Mouse (Mus musculus): ENCODE data around the gene Ndufc1. TPM values are rescaled to one million over a fixed set of nuclear protein-coding genes. Genes with fewer than 3 reads are reported as not detected.
A peak's percentile ranks its signal among the peaks of the same experiment; 100 is the strongest.

The Ndufc1 gene
- total RNA-seq, 2 experiments from 2014 or later: 287 to 299 TPM

DNA sequence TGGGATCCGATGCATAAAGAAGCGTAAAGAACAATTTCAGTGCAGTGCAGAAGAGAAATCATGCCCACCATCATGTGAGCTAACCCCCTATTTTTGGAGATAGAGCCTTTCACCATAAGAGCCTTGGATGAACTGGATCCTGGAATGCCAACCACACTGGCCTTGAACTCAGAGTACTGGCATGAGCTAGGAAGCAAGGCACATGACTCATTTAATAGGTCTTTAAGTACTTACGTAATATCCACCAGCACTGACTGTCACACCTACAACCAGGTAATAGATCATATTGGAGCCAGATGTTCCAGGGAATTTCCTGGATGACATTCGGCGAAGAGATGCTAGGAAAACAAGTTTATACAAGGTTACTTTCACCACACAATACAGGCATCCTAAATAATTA is 17.2 kb downstream of the Ndufc1 start:
- TF ChIP-seq CTCF (conservative IDR thresholded peaks at IDR 0.05): no peak
- DNase-seq (ENCODE audit: low spot score in 2 of 2): no peak
- Histone ChIP-seq H3K27ac (no peak overlapping the region), H3K4me3 (no peak overlapping the region)

DNA sequence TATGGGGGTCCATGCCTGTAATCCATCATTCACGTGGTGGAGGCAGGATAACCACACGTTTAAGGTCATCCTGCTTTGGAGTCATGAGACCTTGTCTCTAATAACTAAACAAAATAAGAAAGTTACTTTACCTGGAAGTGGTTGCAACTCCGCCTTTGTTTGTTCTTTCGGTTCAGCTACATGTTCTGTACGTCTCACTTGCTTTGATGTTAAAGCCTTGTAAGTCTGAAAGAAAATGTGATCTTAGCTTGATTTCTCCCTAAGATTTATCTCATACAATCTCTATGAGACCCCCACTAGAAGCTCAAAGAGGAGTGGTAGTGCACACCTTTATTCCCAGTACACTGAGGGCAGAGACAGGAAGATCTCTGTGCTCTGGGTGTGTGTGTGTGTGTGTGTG is 17.7 kb downstream of the Ndufc1 start:
- H3K4me3 ChIP-seq: no peak overlapping the region
- no peak for DNase-seq (ENCODE audit: low spot score in 2 of 2)
- no peak overlapping the region for H3K27ac ChIP-seq
- TF ChIP-seq CTCF (conservative IDR thresholded peaks at IDR 0.05): no peak

DNA sequence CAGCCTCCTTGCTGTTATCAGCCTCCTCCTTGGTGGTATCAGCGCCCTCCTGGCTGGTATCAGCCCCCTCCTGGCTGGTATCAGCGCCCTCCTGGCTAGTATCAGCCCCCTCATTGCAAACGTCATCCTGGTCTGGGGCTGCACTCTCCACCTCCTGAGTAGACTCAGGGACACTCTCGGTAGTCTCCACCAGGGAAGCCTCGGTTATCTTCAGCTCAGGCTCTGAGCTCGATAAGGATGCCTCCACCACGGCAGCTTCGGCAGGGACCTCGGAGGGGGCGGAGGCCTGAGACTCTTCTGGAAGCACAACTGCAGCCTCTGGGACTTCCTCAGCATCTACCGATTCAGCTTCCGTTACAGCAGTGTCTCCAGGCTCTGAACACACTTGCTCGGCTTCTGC is 19.9 kb downstream of the Ndufc1 start:
- Histone ChIP-seq H3K4me3 (no peak overlapping the region), H3K27ac (no peak overlapping the region)
- no peak for DNase-seq (ENCODE audit: low spot score in 2 of 2)
- no peak for TF ChIP-seq CTCF (conservative IDR thresholded peaks at IDR 0.05)

DNA sequence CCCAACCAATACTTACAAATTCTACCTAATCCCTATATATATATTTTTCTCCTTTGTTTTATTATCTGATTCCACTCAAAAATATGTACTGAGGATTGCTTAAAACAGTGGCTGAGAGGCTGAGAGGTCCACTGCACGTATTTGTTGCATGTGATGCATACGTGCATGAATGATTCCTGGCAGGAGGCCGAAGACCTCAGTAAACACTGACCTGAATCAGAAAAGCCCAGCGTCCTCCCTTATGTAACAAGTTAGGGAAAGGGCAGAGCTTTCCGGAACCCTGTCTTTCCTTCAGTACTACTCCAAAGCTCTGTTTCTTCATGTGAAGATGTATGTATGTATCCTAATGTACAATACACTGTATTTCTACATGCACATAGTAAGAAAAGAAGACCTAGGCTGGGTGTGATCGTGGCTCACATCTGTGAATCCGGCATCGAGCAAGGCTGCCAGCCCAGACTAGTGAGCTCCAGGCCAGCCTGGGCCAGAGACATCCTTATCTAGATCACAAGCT is 20.9 kb downstream of the Ndufc1 start:
- no peak overlapping the region for H3K4me3 ChIP-seq
- TF ChIP-seq CTCF (conservative IDR thresholded peaks at IDR 0.05): no peak
- DNase-seq (ENCODE audit: low spot score in 2 of 2): no peak
- no peak overlapping the region for H3K27ac ChIP-seq

DNA sequence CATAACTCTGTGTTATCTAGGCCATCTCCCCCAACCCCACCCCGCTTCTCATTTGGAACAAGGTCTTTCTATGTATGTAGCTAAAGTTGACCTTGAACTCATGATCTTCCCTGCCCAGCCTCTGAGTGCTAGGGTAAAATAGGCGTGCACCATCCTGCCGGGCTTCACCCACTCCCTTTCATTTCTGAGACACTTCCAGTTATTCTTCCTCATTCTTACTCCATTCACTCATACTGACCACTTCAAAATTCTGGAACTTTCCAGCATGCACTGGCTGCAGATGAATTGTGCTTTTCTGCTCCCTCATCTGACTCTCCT is 21.7 kb downstream of the Ndufc1 start:
- Histone ChIP-seq H3K4me3 (no peak overlapping the region), H3K27ac (no peak overlapping the region)
- DNase-seq (ENCODE audit: low spot score in 2 of 2): no peak
- TF ChIP-seq CTCF (conservative IDR thresholded peaks at IDR 0.05): no peak

DNA sequence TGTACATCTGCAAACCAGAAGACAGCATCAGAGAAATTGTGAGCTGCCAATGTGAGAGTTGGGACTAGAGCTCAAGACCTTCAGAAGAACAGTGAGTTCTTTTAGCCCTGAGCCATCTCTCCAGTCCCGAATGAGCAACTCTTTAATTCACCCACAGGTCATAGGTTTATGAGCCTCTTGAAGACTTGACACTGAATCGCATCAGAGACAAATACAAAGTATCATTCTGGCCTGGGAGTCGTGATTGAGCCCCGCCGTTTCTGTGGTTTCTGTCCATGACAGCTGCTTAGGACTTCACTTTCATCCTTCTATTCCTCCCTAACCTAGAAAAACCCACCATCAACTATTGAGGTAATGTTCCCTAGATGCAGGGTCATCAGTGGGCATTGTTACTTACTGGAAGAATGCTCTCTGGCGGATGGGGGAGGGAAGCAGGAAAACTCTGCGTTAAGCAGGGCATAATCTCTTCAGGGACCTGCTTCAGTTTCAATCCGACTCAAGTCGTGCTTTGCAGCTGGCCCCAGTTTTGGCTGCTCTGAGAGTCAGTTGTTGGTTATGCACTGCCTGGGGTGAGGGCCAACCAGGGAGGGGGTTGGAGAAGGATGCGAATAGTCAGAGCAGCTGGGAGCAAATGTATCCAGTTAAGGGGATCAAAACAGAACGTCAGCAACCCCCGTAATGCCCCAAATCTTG is 22.2 kb downstream of the Ndufc1 start:
- DNase-seq (ENCODE audit: low spot score in 2 of 2): no peak
- Histone ChIP-seq H3K4me3 (no peak overlapping the region), H3K27ac (no peak overlapping the region)
- TF ChIP-seq CTCF (conservative IDR thresholded peaks at IDR 0.05): no peak

DNA sequence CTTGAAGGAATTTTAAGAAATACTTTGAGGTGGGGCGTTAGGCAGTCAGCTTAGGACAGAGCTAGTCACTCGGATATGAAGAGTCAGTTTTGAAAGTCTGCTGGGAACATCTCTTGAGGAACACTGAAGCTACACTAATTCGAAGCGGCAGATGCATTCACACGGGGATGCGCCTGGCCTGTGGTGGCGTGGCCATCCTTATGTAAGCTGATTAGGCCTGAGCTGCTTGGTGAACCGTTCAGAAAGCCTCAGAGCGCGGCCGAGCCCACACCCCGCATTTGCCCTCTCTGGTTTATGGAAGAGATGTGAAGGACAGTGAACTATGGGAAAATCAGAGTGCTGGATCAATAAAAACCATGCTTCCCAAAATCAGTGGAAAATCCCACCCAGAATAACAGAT is 25.4 kb downstream of the Ndufc1 start:
- H3K4me3 ChIP-seq: no peak overlapping the region
- DNase-seq (ENCODE audit: low spot score in 2 of 2): no peak
- H3K27ac ChIP-seq: peak overlapping the region; percentile 18; the same call in 1 of the 2 replicates
- no peak for TF ChIP-seq CTCF (conservative IDR thresholded peaks at IDR 0.05)

GRCm38 (mm10) chr3:51380660-51381014 is 28.2 kb downstream of the Ndufc1 start:
- Histone ChIP-seq H3K27ac (no peak overlapping the region), H3K4me3 (no peak overlapping the region)
- DNase-seq (ENCODE audit: low spot score in 2 of 2): no peak
- TF ChIP-seq CTCF (conservative IDR thresholded peaks at IDR 0.05): peak; percentile 21; the same call in 1 of the 2 replicates

DNA sequence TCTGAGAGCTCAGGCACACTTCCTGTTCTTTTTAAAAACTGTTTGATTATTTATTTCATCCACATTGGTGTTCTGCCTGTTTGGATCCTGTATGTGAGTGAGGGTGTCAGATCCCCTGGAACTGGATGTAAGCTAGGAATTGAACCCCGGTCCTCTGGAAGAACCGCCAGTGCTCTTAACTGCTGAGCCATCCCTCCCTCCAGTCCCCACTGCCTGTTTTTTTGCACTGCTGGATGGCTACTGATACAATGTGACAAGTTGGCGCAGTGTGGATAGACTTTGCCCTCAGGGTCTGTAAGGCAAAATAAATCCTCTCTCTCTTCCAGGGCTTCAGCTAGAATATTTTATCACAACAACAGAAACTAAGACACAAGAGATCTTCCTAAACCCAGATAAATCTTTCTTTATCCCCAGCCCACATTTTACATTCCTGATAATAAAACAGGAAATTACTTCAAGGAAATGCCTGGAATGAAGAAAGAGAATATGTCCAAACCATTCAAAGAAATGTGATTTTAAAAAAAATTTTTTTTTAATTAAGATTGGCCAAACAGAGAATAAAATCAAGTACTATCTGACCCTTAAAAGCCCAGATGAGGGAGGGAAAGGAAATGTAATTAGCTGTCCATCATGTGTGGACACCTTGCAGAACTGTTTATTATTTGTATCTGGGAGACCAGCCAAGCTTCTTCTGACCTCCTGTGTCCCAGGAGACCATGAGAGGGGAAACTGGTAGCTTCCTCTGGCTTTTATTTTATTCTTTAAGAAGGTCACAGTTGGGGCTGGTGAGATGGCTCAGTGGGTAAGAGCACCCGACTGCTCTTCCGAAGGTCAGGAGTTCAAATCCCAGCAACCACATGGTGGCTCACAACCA is 28.8 kb downstream of the Ndufc1 start:
- no peak overlapping the region for H3K27ac ChIP-seq
- DNase-seq (ENCODE audit: low spot score in 2 of 2): no peak
- no peak overlapping the region for H3K4me3 ChIP-seq
- TF ChIP-seq CTCF (conservative IDR thresholded peaks at IDR 0.05): no peak

DNA sequence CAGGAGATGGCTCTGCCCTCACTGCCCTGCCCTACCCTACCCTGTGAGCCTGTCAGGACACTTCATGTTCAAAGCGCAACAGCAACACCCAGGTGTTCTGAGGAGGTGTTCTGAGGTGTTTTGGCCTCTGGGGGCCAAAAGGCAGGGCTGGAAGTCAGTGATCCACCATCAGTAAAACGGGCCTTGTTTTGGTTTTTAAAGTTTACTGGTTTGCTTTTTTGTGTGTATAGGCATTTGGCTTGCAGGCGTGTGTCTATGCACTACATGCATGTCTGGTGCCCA is 30.2 kb downstream of the Ndufc1 start:
- no peak for DNase-seq (ENCODE audit: low spot score in 2 of 2)
- TF ChIP-seq CTCF (conservative IDR thresholded peaks at IDR 0.05): no peak
- no peak overlapping the region for H3K27ac ChIP-seq
- H3K4me3 ChIP-seq: no peak overlapping the region

GRCm38 (mm10) chr3:51377878-51378664 is 30.7 kb downstream of the Ndufc1 start:
- no peak overlapping the region for H3K27ac ChIP-seq
- peak overlapping the region; percentile 36 for H3K4me3 ChIP-seq
- no peak for DNase-seq (ENCODE audit: low spot score in 2 of 2)
- peak; percentile 80 for TF ChIP-seq CTCF (conservative IDR thresholded peaks at IDR 0.05)

GRCm38 (mm10) chr3:51375307-51376265 is 33.2 kb downstream of the Ndufc1 start:
- Histone ChIP-seq H3K4me3 (no peak overlapping the region), H3K27ac (no peak overlapping the region)
- TF ChIP-seq CTCF (conservative IDR thresholded peaks at IDR 0.05): peak; percentile 78
- DNase-seq (ENCODE audit: low spot score in 2 of 2): no peak

Data from layer of hippocampus, adult 2 months (tissue).